Mouse (Mus musculus) adrenal gland, postnatal 36 days (tissue): ENCODE measurements around the gene Atf2. TPM values are rescaled to one million over a fixed set of nuclear protein-coding genes. Genes with fewer than 3 reads are reported as not detected.
"Not testable (repeated sequence)": the region's sequence is repeated elsewhere in the genome, so short reads cannot be mapped to it uniquely, and the experiment has no call there.

ENCODE experiments used
- DNase-seq, 2 experiments: peaks; one replicate each; pipeline ENCODE4 v3.0.0; 2021; ENCODE audit warnings: mixed read lengths in 1 of 2
- total RNA-seq, 2 experiments: library from RNA; stranded (reverse); gene quantifications; 2 replicates each; pipeline ENCODE4 v1.2.3; 2021

Gene Atf2
- total RNA-seq, 2 experiments from 2014 or later, result 72.8 to 81.7 TPM

- peak in 1 of 2 experiments; percentile 61 for DNase-seq
Measured at GRCm38 (mm10) chr2:73891701-73892463, 557 bp downstream of the Atf2 start.

- no peak for DNase-seq
Measured at GRCm38 (mm10) chr2:73885997-73886396, 6.4 kb downstream of the Atf2 start.

GRCm38 (mm10) chr2:73877891-73878290 lies 14.5 kb downstream of the Atf2 start:
- no peak for DNase-seq

- peak; percentile 48 to 59 for DNase-seq
Measured at GRCm38 (mm10) chr2:73867764-73868487, 24.5 kb downstream of the Atf2 start.

GRCm38 (mm10) chr2:73860046-73860624 lies 32.3 kb downstream of the Atf2 start:
- peak; percentile 6 to 21 for DNase-seq

DNA sequence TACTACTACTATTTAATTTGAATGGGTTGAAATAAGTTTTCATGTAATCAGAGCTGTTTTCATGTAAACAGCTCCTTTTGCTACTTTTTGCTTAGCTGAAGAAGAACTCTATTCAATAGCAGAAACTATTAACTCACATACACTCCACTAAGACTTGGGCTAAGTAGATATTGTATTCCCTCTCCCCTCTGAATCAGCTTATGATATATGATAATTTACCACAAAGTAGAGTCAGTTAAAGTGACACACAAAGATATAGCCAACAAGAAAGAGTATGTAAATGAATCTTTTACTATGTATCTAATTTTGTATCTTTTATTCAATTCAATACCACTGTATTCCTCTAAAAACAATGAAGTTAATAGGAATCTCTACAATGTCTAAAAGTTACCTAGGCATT lies 35.1 kb downstream of the Atf2 start:
- DNase-seq, result no peak

- no peak for DNase-seq
Measured at GRCm38 (mm10) chr2:73856246-73856645, 36.2 kb downstream of the Atf2 start.

- DNase-seq, result no peak
Measured at GRCm38 (mm10) chr2:73834406-73835015, 57.9 kb downstream of the Atf2 start.

- DNase-seq, result no peak
Measured at GRCm38 (mm10) chr2:73833284-73833683, 59.2 kb downstream of the Atf2 start.

DNA sequence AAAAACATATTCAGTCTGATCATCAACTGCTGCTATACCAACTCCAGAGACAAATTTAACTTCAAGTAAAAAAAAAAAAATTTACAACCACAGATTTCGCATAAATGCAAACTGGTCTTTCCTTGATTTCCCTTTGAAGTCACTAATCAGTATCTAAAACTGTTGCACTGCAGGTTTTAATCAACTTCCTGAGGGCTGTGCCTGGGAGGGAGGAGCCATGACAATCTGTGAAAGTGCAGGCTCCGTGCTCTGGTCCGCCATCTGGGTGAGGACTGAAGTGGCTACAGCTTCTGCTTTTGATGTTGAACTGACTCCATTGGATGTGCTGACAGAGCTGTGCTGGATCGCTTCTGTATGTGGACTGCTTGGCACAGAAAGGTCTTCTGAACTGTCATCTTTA lies 73.7 kb downstream of the Atf2 start:
- no peak for DNase-seq

DNA sequence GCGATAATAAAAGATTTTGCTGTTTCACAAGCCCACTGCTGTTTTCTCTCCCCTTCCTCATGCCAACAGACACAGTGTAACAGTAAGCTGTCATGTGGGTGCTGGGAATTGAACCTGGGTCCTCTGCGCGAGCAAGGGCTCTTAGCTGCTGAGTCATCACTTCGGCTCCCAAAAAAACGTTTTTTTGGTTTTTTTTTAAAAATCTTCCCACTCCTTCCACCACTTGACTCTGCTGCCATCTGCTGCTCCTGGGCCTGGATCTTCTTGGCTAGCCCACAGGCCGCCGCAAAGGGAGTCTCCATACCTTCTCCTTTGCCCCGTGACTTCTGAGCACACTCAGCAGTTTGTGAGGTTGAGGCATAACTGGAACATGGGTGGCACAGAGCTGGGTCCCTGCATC lies 84.8 kb downstream of the Atf2 start:
- DNase-seq, result no peak

DNA sequence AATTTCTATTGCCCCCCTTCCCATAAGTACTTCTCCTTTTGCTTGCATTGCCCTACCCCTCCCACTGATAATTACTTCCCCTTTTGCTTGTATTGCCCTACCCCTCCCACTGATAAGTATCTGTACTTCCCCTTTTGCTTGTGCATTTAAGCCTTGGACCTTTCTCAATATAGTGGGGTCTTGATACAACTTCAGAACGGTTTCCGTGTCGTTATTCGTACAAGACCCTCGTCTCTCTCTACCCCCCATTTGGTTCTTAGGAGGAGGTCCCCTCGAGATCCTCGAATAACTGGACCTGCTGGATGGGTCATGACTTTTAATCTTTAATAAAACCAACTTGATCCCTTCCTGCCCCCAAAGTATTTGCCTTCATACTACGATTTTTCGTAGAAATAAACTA lies 92.3 kb downstream of the Atf2 start:
- not testable (repeated sequence) for DNase-seq

DNA sequence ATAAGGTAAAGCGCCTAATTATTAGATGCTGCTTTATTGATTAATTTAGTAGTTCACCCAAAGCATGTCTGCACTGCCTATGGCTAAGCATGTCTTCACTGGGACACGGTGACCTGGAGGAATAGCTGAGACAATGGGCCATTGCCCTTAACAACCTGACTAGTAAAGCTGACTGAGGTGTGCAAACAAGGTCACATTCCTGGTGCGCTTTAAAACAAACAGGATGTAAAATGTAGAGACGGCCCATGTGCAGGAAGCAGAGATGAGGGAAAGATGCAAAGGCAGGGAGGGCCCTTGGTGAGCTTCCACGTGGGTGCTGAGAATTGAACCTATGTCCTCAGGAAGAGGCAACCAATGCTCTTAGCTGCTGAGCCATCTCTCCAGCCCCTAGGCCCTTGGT lies 93.7 kb downstream of the Atf2 start:
- no peak for DNase-seq

DNA sequence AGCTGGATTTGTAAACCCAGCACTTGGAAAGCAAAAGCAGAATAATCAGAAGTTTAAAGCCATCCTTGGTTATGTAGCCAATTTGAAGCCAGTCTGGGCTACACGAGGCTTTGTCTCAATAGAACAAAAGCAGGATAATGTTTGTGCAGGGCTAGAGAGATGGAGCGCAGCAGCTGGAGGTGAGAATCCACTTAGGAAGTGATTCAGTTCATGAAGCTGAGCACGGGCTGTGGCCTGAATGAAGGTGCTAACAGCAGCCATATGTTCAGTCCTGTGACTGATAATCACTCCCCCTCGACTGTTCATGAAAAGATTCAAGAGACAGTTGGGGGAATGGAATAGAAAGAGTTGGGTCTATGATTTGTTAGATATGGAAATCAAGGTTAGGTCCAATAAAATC lies 94.3 kb downstream of the Atf2 start:
- no peak for DNase-seq

- peak in 1 of 2 experiments; percentile 2 for DNase-seq
Measured at GRCm38 (mm10) chr2:73791846-73792630, 100.4 kb downstream of the Atf2 start.

DNA sequence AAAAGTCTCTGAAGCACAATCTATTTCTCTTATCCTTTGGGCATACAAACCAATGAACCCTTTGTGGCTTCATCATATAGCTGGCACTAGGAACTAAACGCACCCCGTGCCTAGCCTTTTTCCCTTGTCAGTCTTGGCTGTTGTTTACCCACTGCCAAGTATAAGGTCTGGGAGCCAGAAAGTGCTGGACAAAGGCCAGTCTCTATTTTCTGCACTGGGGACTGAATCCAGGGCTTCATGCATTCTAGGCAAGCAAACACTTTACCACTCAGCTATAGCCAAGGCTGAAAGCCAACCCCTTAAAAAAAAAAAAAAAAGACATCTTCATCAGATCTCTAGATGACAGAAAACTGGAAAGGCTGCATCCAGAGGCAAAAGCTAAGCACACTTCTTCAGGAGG lies 102.1 kb downstream of the Atf2 start:
- DNase-seq, result peak in 1 of 2 experiments; percentile 7

DNA sequence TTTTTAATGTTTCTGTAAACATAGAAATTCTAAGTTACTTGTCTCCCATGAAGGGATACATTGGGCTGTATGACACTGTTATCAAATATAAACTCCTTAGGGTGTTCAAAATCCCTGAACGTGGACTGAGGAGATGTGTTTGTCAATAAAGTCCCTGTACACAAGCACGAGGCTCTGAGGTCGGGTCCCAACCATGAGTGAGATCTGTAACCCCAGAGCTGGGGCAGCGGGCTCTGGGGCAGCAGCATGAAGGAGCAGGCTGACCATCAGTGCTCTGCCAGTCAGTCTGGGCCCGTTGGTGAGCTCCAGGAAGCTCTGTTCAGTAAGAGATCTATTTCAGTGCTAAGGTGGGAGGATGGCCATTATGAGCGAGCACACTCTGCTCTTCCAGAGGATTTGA lies 104.0 kb downstream of the Atf2 start:
- DNase-seq, result no peak

DNA sequence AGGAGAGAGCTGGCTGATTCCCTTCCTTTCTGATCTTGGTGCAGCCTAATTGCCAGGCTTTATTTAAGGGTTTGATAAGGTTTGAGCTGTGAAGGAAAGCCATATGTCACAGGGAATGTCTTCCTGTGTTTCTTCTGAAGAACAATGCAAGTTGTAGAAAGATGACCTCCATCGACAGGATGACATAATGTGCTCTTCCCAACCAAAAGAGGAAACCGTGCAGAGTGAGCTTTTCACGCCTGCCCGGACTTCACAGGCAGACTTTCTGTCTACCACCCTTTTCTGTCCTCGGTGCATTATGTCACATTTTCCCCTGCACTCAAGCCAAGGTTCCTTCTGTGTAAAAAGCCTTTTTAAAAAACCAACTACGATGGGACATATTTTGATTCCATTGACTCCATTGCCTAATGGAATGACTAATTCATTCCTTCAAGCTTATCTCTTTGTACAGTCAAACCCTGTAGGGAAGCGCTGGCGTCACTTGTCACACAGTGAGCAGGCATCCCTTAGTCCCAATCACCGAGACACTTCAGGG lies 110.0 kb downstream of the Atf2 start:
- no peak for DNase-seq

GRCm38 (mm10) chr2:73780321-73781010 lies 112.0 kb downstream of the Atf2 start:
- no peak for DNase-seq

GRCm38 (mm10) chr2:73779796-73780195 lies 112.6 kb downstream of the Atf2 start:
- no peak for DNase-seq

GRCm38 (mm10) chr2:73779016-73779595 lies 113.3 kb downstream of the Atf2 start:
- no peak for DNase-seq
